Mouse (Mus musculus) hindbrain, embryonic 11.5 days (tissue): Measurements from ENCODE around the gene Kcnab1. TPM values are rescaled to one million over a fixed set of nuclear protein-coding genes. Genes with fewer than 3 reads are reported as not detected.
A peak's percentile ranks its signal among the peaks of the same experiment; 100 is the strongest.

Source experiments
- ATAC-seq: fragments of 200-750 bp; cut with Nextera tagmentation; 2 replicates; pipeline ENCODE4 v1.8.0; 2017; ENCODE audit warnings: mild to moderate bottlenecking, moderate TSS enrichment, moderate library complexity; ENCODE audit not compliant: low FRiP score
- DNase-seq: peaks from one replicate; pipeline ENCODE4 v3.0.0-alpha.2; 2015; ENCODE audit warnings: low spot score
- H3K27ac ChIP-seq: fragments of 300-500 bp; sonication (generic); 2 replicates; pipeline ENCODE4 v1.5.1; 2014; ENCODE audit warnings: mild to moderate bottlenecking, low read depth, low read length
- H3K27me3 ChIP-seq: fragments of 300-500 bp; sonication (generic); 2 replicates; pipeline ENCODE4 v1.6.1; 2014; ENCODE audit warnings: mild to moderate bottlenecking, low read length, moderate library complexity, mixed read lengths; ENCODE audit not compliant: control insufficient read depth, insufficient read depth
- H3K36me3 ChIP-seq: fragments of 300-500 bp; sonication (generic); 2 replicates; pipeline ENCODE4 v1.6.1; 2014; ENCODE audit warnings: mild to moderate bottlenecking, low read length, moderate library complexity, mixed read lengths; ENCODE audit not compliant: control insufficient read depth, insufficient read depth
- H3K4me1 ChIP-seq: fragments of 300-500 bp; sonication (generic); replicated peaks from 2 replicates; pipeline ENCODE4 v1.6.1; 2014; ENCODE audit warnings: low read length, mixed read lengths; ENCODE audit not compliant: control insufficient read depth, insufficient read depth
- H3K4me2 ChIP-seq: fragments of 300-500 bp; sonication (generic); replicated peaks from 2 replicates; pipeline ENCODE4 v1.6.1; 2014; ENCODE audit warnings: mild to moderate bottlenecking, low read depth, low read length
- H3K4me3 ChIP-seq: fragments of 300-500 bp; sonication (generic); 2 replicates; pipeline ENCODE4 v1.5.1; 2014; ENCODE audit warnings: low read depth, low read length
- H3K9ac ChIP-seq: fragments of 300-500 bp; sonication (generic); 2 replicates; pipeline ENCODE4 v1.6.1; 2014; ENCODE audit warnings: low read depth, low read length
- H3K9me3 ChIP-seq: fragments of 300-500 bp; sonication (generic); 2 replicates; pipeline ENCODE4 v1.6.1; 2016; ENCODE audit warnings: low read length; ENCODE audit not compliant: control insufficient read depth
- WGBS: fragments of 180-500 bp; shearing (Covaris S2); extraction: QIAGEN DNeasy Blood & Tissue Kit; methylation state at CpG from one replicate; pipeline ENCODE4 v1.1.7; 2014; 5-methylcytosine and 5-hydroxymethylcytosine counted together
- polyA plus RNA-seq: library from polyadenylated mRNA; unstranded; fragments of >200 nt; fragmentation: Nextera tagmentation; extraction: Ambion mirVana; gene quantifications from 2 replicates; pipeline ENCODE4 v1.2.1, GENCODE M21; 2014

The Kcnab1 gene
- polyA plus RNA-seq, 1 experiment from 2014 or later = 5.6 TPM

- H3K9ac ChIP-seq = no peak overlapping the region
- no peak for ATAC-seq
- no peaks in the 10 kb centered on the region for H3K9me3 ChIP-seq
- DNase-seq = no peak
- no peaks in the 10 kb centered on the region for H3K27me3 ChIP-seq
- no peaks in the 10 kb centered on the region for H3K36me3 ChIP-seq
- no peak overlapping the region for H3K4me3 ChIP-seq
- no peaks in the 10 kb centered on the region for H3K4me1 ChIP-seq
- no peak overlapping the region for H3K27ac ChIP-seq
- no peak overlapping the region for H3K4me2 ChIP-seq
- 85% methylated on average over 1 of the region's 1 CpGs for WGBS
Measured at GRCm38 (mm10) chr3:65129625-65130024, 20.4 kb downstream of the Kcnab1 start.

GRCm38 (mm10) chr3:65134931-65135330 lies 25.7 kb downstream of the Kcnab1 start:
- ATAC-seq = no peak
- Histone ChIP-seq H3K9ac (no peak overlapping the region), H3K4me1 (no peaks in the 10 kb centered on the region), H3K36me3 (no peaks in the 10 kb centered on the region), H3K4me2 (no peak overlapping the region), H3K27me3 (no peaks in the 10 kb centered on the region), H3K9me3 (no peaks in the 10 kb centered on the region), H3K27ac (no peak overlapping the region), H3K4me3 (no peak overlapping the region)
- no peak for DNase-seq
- WGBS = 79% methylated on average over 5 of the region's 5 CpGs

- DNase-seq (no peak), ATAC-seq (no peak)
- Histone ChIP-seq H3K4me3 (no peak overlapping the region), H3K9ac (no peak overlapping the region), H3K27ac (no peak overlapping the region), H3K9me3 (no peaks in the 10 kb centered on the region), H3K27me3 (no peaks in the 10 kb centered on the region), H3K36me3 (no peaks in the 10 kb centered on the region), H3K4me1 (no peaks in the 10 kb centered on the region), H3K4me2 (no peak overlapping the region)
- WGBS = 83% methylated on average over 5 of the region's 5 CpGs
Measured at GRCm38 (mm10) chr3:65136897-65137296, 27.7 kb downstream of the Kcnab1 start.

- H3K27me3 ChIP-seq = no peaks in the 10 kb centered on the region
- 87% methylated on average over 3 of the region's 3 CpGs for whole genome bisulfite sequencing
- H3K4me2 ChIP-seq = no peak overlapping the region
- no peak overlapping the region for H3K9ac ChIP-seq
- H3K9me3 ChIP-seq = no peaks in the 10 kb centered on the region
- no peak overlapping the region for H3K4me3 ChIP-seq
- H3K4me1 ChIP-seq = no peaks in the 10 kb centered on the region
- ATAC-seq (no peak), DNase-seq (no peak)
- no peaks in the 10 kb centered on the region for H3K36me3 ChIP-seq
- no peak overlapping the region for H3K27ac ChIP-seq
Measured at GRCm38 (mm10) chr3:65138739-65139138, 29.6 kb downstream of the Kcnab1 start.

- Histone ChIP-seq H3K9ac (no peak overlapping the region), H3K4me2 (no peak overlapping the region), H3K9me3 (no peaks in the 10 kb centered on the region), H3K4me3 (no peak overlapping the region), H3K27me3 (no peaks in the 10 kb centered on the region), H3K27ac (no peak overlapping the region), H3K4me1 (no peaks in the 10 kb centered on the region), H3K36me3 (no peaks in the 10 kb centered on the region)
- 22% methylated on average over 5 of the region's 5 CpGs for WGBS
- ATAC-seq (peak; percentile 60; the same call in 1 of the 2 replicates), DNase-seq (peak; percentile 13)
Measured at GRCm38 (mm10) chr3:65145152-65145551, 36.0 kb downstream of the Kcnab1 start.

- Histone ChIP-seq H3K4me3 (no peak overlapping the region), H3K36me3 (no peaks in the 10 kb centered on the region), H3K27ac (no peak overlapping the region), H3K9ac (no peak overlapping the region), H3K9me3 (no peaks in the 10 kb centered on the region), H3K4me2 (no peak overlapping the region), H3K27me3 (no peaks in the 10 kb centered on the region), H3K4me1 (no peaks in the 10 kb centered on the region)
- ATAC-seq = no peak
- no peak for DNase-seq
- 90% methylated on average over 1 of the region's 1 CpGs for WGBS
Measured at GRCm38 (mm10) chr3:65151808-65152207, 42.6 kb downstream of the Kcnab1 start.

GRCm38 (mm10) chr3:65172964-65173363 lies 63.8 kb downstream of the Kcnab1 start:
- Histone ChIP-seq H3K4me2 (no peak overlapping the region), H3K27me3 (no peaks in the 10 kb centered on the region), H3K9ac (no peak overlapping the region), H3K36me3 (no peaks in the 10 kb centered on the region), H3K27ac (no peak overlapping the region), H3K4me3 (no peak overlapping the region), H3K9me3 (no peaks in the 10 kb centered on the region), H3K4me1 (no peaks in the 10 kb centered on the region)
- DNase-seq (peak; percentile 1), ATAC-seq (no peak)
- 75% methylated on average over 5 of the region's 5 CpGs for WGBS

GRCm38 (mm10) chr3:65174564-65174963 lies 65.4 kb downstream of the Kcnab1 start:
- 74% methylated on average over 12 of the region's 12 CpGs for WGBS
- Histone ChIP-seq H3K9me3 (no peaks in the 10 kb centered on the region), H3K9ac (no peak overlapping the region), H3K4me1 (no peaks in the 10 kb centered on the region), H3K4me2 (no peak overlapping the region), H3K27ac (no peak overlapping the region), H3K36me3 (no peaks in the 10 kb centered on the region), H3K4me3 (no peak overlapping the region), H3K27me3 (no peaks in the 10 kb centered on the region)
- no peak for DNase-seq
- no peak for ATAC-seq

- Histone ChIP-seq H3K4me1 (no peaks in the 10 kb centered on the region), H3K9ac (no peak overlapping the region), H3K4me3 (no peak overlapping the region), H3K4me2 (no peak overlapping the region), H3K36me3 (no peaks in the 10 kb centered on the region), H3K9me3 (no peaks in the 10 kb centered on the region), H3K27me3 (no peaks in the 10 kb centered on the region), H3K27ac (no peak overlapping the region)
- DNase-seq (no peak), ATAC-seq (no peak)
- 82% methylated on average over 4 of the region's 4 CpGs for WGBS
Measured at GRCm38 (mm10) chr3:65175819-65176218, 66.6 kb downstream of the Kcnab1 start.
